Mouse (Mus musculus): ENCODE measurements around the gene E2f4.

Gene E2f4

DNA sequence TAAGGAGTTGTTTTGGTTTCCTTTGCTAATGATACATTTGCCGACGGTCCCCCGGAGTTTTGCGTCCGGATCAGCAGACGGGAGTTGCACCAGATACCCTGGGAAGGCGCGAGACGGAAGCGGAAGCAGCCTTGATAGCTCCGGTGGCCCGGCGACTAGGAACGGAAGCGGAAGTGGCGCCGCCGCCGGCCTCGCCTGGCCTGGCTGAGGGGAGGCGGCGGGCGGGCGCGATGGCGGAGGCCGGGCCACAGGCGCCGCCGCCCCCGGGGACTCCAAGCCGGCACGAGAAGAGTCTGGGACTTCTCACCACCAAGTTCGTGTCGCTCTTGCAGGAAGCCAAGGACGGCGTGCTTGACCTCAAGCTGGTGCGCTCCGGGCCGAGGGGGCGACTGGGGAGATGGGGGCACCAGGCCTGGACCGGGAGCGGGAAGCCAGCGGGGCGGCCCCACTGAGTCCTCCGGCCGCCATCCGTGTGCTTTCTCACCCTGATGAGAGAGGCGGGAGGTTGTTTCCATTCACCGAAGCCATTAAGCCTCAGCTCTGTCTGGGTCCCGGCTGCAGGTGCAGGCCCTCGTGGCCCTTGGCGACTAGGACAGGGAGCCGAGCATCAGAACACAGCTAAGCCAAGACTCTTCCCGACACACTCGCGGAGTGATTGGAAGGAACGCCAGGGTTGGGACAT, at the start of gene E2f4:
Gene E2f4 (plus strand): TSS at position 153 of the 682 bp plus-strand sequence.
- DNase-seq (ENCODE audit: low read depth, low spot score): peak; percentile 90

- DNase-seq (ENCODE audit: low read depth, low spot score): no peak
Measured at GRCm38 (mm10) chr8:105251954-105252353, 45.5 kb upstream of the E2f4 start.

DNA sequence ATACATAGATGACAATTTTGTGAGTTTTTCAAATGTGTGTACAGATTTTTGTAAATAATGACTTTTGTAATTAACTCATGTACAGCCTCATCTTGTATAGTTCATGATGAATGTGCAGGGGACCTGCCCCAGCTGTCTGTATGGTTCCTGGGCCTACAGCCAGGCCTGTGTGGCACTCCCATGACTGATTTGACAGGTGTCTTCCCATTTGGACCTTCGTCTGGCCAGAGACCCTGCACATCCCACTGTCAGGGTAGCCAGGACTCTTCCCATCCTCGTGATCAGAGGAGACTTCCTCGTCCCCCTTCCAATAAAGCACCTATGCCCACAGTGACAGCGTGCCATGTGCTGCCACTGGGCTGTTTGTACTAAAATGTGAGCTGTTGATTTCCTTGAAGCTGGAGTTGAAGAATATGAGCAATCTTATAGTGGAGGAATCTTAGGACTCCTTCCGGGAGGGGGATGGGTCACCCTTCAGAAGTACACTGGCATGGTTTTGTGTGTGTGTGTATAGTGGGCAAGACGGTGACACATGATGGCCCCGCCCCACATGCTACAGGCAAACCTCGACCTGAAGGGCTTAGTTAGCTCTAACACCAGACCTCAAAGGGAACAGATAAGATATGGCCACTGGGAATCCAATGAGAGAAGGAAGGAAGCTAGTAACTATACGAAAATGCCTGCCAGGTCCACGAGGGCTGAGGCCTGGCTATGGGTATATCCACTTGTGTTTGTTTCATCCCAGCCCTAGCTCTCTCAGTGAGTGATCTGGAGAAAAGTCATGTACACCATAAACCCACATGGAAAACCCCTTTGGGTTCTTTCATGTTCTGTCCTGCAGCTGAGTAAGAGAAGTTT, 44.6 kb upstream of the E2f4 start:
- no peak for DNase-seq (ENCODE audit: low read depth, low spot score)

DNA sequence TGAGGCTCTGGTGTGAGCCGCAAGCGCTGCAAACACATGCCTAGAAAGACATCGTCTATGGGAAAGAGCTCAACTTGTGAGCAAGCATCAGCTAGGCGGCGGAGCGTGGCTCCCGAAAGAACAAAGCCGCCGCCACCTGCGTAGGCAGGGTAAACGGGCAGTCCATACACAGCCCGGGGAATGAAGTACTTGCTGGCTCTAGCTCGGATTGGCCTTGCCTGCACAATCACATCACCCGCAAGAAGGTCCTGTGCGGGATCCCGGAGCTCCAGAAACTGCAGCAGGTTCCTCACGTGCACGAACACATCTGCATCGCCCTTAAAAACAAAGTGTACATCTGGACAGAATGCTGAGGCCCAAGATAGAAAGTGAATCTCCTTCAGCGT, 43.7 kb upstream of the E2f4 start:
- no peak for DNase-seq (ENCODE audit: low read depth, low spot score)

DNA sequence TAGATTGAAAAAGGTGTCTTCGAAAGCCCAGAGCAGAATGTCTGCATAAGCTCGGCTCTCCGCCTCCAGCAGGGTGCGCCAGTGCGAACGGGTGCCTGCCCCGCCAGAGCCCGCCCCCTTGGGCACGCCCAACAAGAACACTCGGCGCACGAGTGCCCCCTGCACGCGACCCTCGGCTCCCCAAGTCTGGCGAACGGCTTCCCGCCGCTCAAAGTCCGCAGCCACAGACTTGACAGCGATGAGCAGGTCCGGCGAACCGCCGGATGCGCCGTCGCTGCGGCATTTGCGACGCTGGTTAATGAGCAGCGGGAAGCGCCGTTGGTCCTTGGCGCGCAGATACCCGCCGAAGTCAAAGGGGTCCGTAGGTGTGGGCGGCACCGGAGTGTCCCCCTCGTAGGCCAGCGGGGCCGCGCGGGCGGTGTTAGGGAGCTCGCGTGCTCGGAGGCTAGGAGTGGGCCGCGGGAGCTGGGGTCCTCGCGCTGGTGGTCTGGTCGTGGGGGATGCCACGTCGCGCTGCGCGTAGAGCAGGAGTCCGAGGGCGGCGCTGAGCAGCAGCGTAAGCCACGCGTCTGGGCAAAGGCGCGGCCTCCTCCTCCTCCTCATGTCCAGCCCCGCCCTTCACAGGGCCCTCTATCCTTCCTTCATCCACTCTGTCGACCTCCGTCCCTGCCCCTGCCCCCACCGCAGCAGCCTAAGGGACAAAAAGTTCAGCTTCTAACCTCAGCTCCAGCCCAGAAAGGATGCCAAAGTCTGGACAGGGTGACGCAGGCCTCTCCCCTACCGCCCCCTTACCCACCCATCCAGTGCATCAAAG, 43.1 kb upstream of the E2f4 start:
- DNase-seq (ENCODE audit: low read depth, low spot score): peak; percentile 87

DNA sequence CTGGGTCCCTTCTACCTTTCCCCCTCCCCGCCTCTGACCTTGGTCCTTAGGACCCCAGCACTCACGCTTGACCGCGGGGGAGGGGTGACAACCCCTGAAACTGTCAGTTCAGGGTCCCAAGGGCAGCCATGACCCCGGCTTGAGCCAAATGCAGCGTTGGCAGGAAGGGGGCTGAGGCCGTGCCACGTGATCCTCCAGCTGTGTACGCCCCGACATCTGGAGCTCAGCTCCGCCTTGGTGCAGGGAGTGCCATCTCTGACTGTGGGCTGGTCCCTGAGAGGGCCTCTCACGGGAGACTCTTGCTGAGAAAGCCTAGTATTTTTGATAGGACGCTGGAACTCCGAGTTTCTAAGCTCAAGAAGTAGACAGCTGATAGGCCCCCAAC, 42.5 kb upstream of the E2f4 start, which contains the start of gene B3gnt9:
Gene B3gnt9 (minus strand): TSS at position 188 of the 385 bp plus-strand sequence.
- DNase-seq (ENCODE audit: low read depth, low spot score): peak; percentile 58

GRCm38 (mm10) chr8:105257318-105258114, 39.9 kb upstream of the E2f4 start:
- no peak for DNase-seq (ENCODE audit: low read depth, low spot score)

DNA sequence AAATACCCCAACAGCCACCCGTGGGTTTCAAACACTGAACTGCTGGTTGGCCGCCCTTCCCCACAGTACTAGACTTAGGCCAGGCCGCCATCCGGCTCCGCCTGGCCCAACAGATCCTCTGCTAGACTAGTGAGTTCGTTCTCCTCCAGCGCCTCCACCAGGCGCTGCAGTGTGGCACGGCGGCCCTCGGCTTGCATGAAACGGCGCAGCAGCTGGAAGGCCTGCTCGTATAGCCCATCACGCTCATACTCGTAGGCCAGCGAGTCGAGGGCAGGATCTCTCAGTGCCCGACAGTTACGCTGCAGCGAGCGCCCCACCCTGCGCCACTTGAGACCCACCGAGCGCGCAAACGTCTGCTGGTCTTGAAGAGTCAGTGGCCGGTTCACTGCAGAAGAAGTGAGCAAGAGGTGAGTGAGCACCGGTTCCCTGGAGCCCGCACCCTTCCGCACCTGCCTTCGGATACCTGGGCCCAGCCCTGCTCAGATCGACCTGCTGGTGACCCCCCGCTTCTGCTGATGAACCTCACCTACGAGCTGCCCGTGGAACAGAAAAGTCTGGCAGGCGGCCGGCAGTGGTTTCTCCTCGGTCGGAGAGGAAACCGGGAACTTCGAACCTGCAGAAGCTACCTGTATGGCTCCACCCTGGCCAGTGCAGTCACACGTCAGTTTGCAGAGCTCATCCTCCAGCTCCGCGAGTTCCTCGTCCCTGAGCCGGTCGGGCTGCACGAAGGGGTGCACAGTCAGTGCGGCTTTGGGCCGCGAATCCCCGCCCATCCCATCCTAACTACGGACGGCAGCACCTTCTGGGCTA, 38.3 kb upstream of the E2f4 start:
- no peak for DNase-seq (ENCODE audit: low read depth, low spot score)

DNA sequence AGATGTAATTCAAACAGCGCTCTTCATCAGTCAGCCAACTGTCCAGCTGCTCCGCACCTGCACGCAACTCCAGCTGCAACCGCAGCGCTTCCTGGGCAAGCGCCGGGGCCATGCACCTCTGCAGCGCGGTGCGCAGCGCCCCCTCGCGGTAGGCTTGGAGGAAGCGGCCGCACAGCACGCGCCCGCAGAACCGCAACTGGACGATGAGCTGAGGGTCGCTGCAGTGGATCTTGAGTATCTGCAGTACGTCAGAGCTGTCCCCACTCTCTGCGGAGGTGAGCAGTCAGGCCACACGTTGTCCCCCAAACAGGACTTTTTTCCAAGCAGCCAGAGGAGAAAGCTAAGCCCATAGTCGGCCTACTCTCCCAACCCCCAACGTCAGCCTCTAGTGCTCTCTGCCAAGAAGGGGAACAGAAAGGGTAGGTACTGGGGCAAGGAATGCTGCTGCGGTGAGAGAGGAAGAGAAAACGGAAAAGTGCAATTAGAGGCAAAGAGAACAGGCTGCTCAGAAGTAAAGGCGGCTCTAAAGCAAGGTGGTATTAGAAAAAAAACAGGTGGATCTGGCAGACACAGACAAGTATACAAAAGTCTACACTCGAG, 37.6 kb upstream of the E2f4 start:
- peak; percentile 73 for DNase-seq (ENCODE audit: low read depth, low spot score)

- DNase-seq (ENCODE audit: low read depth, low spot score): no peak
Measured at GRCm38 (mm10) chr8:105260371-105261099, 36.9 kb upstream of the E2f4 start.

DNA sequence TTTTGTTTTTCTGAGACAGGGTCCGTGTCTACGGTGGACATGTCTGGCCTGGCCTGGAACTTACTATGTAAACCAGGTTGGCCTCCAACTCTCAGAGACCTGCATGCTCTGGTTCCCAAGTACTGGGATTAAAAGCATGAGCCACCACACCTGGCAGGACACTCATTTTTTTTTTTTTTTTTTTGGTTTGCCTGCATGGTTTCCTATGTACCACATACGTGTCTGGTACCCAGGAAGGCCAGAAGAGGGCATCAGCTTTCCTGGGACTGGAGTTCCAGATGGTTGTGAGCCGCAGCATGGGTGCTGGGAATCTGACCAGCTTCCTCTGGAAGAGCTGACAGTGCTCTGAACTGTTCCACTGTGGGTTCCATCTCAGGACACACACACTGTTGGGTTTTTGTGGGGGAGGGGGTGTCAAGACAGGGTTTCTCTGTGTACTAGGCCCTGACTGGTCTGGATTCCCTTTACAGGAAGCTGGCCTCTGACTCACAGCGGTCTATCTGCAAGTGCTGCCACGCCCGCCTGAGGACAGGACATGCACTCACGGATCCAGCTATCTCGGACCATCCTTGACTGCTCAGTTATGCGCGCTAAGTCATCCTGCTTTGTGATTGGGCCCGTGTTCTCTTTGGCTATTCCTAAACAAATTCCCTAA, 36.0 kb upstream of the E2f4 start:
- no peak for DNase-seq (ENCODE audit: low read depth, low spot score)

DNA sequence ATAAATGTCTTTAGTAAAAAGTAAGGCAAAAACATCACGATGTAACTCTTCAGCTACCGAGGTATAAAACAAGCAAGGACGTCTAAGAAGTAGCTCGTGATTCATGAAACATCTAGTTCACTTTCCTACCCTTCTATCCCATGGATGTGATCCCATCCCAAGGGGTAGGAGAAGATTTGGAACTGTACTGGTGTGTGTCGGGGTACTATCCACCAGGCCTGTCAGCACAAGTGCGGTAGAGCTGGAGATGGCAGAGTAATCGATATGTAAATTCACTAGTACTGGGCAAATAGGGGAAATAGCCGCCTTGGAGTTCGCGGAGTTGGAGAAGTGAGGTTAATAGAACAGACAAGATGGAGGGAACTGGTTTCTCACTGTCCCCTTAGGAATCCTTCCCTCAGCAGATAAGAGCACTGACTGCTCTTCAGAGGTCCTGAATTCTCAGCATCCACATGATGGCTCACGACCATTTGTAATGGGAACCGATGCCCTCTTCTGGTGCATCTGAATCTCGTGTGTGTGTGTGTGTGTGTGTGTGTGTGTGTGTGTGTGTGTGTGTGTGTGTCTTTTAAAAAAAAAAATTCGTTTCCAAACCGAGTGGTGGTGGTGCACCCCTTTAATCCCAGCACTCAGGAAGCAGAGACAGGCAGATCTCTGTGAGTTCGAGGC, 34.1 kb upstream of the E2f4 start:
- no peak for DNase-seq (ENCODE audit: low read depth, low spot score)

- peak; percentile 85 for DNase-seq (ENCODE audit: low read depth, low spot score)
Measured at GRCm38 (mm10) chr8:105264024-105264982, 33.2 kb upstream of the E2f4 start, which contains the start of the genes Tradd and Fbxl8. TSS of gene Tradd (minus strand) at chr8:105264609. TSS of gene Fbxl8 (plus strand) at chr8:105264648.

- DNase-seq (ENCODE audit: low read depth, low spot score): peak; percentile 86
Measured at GRCm38 (mm10) chr8:105265128-105265527, 32.3 kb upstream of the E2f4 start.

DNA sequence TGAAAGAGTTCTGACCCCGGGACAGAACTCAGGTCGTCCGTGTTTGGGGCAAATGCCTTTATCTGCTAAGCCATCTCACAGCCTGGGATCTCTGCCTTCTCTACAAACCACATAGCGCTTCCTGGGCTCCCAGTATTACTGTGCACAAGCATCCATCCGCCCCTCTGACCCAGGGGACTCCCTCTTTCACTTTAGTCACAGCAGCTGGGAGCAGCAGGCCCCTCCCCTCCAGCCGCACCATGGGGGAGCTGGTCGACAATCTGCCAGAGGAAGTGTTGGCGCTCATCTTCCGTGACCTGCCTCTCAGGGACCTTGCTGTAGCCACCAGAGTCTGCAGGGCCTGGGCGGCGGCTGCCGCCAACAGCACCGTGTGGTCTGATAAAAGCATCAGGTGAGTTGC, 30.7 kb upstream of the E2f4 start:
- peak; percentile 79 for DNase-seq (ENCODE audit: low read depth, low spot score)

DNA sequence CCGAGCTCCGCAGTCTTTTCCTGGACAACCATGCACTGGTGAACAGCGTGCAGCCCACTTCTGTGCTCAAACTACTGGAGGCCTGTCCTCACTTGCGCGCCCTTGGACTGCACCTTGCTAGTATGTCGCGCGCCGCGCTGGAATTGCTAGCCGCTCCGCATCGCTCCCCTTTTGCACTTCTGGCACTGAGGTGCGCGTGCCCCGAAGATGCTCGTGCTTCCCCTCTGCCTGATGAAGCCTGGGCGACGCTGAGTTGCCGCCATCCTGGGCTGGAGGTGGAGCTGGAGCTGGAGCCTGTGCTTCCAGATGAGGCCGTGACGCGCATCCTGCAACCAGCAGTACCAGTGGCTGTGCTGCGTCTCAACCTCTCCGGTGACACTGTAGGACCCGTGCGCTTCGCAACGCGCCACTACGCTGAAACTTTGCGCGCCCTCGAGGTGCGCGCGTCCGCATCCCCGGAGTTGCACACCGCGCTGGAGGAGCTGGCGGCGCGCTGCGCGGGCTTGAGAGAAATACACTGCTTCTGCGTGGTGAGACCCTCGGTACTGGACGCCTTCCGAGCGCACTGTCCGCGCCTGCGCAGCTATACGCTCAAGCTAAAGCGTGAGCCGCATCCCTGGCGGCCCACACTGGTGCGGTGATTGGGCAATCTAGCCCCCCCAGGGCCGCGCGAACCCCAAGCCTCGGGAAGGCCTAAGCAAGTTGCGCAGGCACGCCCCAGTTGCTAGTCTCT, 29.0 kb upstream of the E2f4 start:
- DNase-seq (ENCODE audit: low read depth, low spot score): no peak
